Comparison of ENCODE assay signal across 20 mouse cellular contexts in genomic region chr15:79067631-79068030, GRCm38 (mm10). TPM values are rescaled to one million over a fixed set of nuclear protein-coding genes. Genes with fewer than 3 reads are reported as not detected.
A peak's percentile ranks its signal among the peaks of the same experiment; 100 is the strongest.
DNase-seq lines count a peak whose midpoint lies in the region; ATAC-seq and TF ChIP-seq lines count a peak whose summit lies in the region.
"Had no signal": no experiment of that assay in that cellular context is flagged by ENCODE, and none has a peak within 500 bp of the region (broad histone marks: within the 10 kb centered on the region; RNA-seq: fewer than 3 reads in every experiment).

No protein-coding gene starts in this region.

- no peak overlapping the region for H3K4me3 ChIP-seq in MEL (ENCODE audit: control insufficient read depth in 1 of 2, insufficient read depth in 1 of 2, low read depth in 2 of 2, low read length in 2 of 2)
- no peak overlapping the region for H3K4me3 ChIP-seq in limb, embryonic 10.5 days
- H3K4me3 ChIP-seq: forebrain, embryonic 13.5 days; hindbrain, embryonic 13.5 days; limb, embryonic 15.5 days; neural tube, embryonic 12.5 days had no signal

- no peaks in the 10 kb centered on the region for H3K9me3 ChIP-seq in MEL (replicated peaks; ENCODE audit: insufficient read depth, low read length)
- no peaks in the 10 kb centered on the region for H3K9me3 ChIP-seq in limb, embryonic 10.5 days (replicated peaks)
- H3K9me3 ChIP-seq: forebrain, embryonic 13.5 days; hindbrain, embryonic 13.5 days; limb, embryonic 15.5 days; neural tube, embryonic 12.5 days had no signal

- TF ChIP-seq CTCF in MEL (IDR thresholded peaks at IDR 0.05 in 2 of 3, conservative IDR thresholded peaks at IDR 0.05 in 1 of 3; ENCODE audit: control insufficient read depth in 1 of 3, insufficient read depth in 1 of 3, low read depth in 2 of 3, low read length in 3 of 3, poor library complexity in 1 of 3, severe bottlenecking in 1 of 3), result no peak

- no peaks in the 10 kb centered on the region for H3K27me3 ChIP-seq in MEL (ENCODE audit: control insufficient read depth in 1 of 2, insufficient read depth in 2 of 2, low read length in 2 of 2)
- no peaks in the 10 kb centered on the region for H3K27me3 ChIP-seq in limb, embryonic 10.5 days (ENCODE audit: low read depth, poor library complexity, severe bottlenecking)
- H3K27me3 ChIP-seq: limb, embryonic 15.5 days; neural tube, embryonic 12.5 days had no signal

- ATAC-seq in megakaryocyte-erythroid progenitor cell, adult 5-6 weeks (replicated peaks; ENCODE audit: low FRiP score, low TSS enrichment, poor library complexity, severe bottlenecking), result peak; percentile 52
- ATAC-seq: forebrain, embryonic 13.5 days had no signal

- no peak for TF ChIP-seq RAD21 in MEL (IDR thresholded peaks at IDR 0.05; ENCODE audit: low read depth, low read length)

- DNase-seq in CD4-positive helper T cell, adult 2 months (ENCODE audit: low read depth, low spot score), result peak; percentile 50
- peak; percentile 92 for DNase-seq in MEL (ENCODE audit: low read depth, low spot score)
- DNase-seq in limb, embryonic 10.5 days (ENCODE audit: low spot score), result no peak
- no peak for DNase-seq in layer of hippocampus, postnatal 14 days (ENCODE audit: low spot score in 2 of 2)
- DNase-seq in T-cell, adult 2 months (ENCODE audit: low spot score), result no peak
- DNase-seq in adrenal gland, adult 18-20 months (ENCODE audit: low spot score in 2 of 2), result no peak
- DNase-seq: adrenal gland, postnatal 14 days; cerebellum, postnatal 10 days; kidney, adult 8-10 months; lung, postnatal 36 days; midbrain, embryonic 14.5 days; thymus, adult 2 months had no signal

- H3K9ac ChIP-seq in MEL (ENCODE audit: control insufficient read depth, low read depth, low read length, poor library complexity, severe bottlenecking), result peak overlapping the region; percentile 9
- H3K9ac ChIP-seq: forebrain, embryonic 13.5 days; hindbrain, embryonic 13.5 days; limb, embryonic 15.5 days; neural tube, embryonic 12.5 days had no signal

- H3K27ac ChIP-seq in MEL (ENCODE audit: control insufficient read depth, low read depth, low read length), result peak overlapping the region; percentile 88
- H3K27ac ChIP-seq in limb, embryonic 10.5 days, result peak overlapping the region; percentile 70; the same call in 1 of the 2 replicates
- H3K27ac ChIP-seq: forebrain, embryonic 13.5 days; hindbrain, embryonic 13.5 days; limb, embryonic 15.5 days; neural tube, embryonic 12.5 days had no signal

- WGBS in limb, embryonic 10.5 days, result 75% methylated on average over 3 of the region's 3 CpGs

- H3K36me3 ChIP-seq in MEL (ENCODE audit: control insufficient read depth in 1 of 2, insufficient read depth in 2 of 2, low read length in 2 of 2), result peaks cover 0 to 34% of the 10 kb centered on the region in 2 experiments; a peak in 2 of 4 replicates
- H3K36me3 ChIP-seq in limb, embryonic 10.5 days, result no peaks in the 10 kb centered on the region
- H3K36me3 ChIP-seq: hindbrain, embryonic 13.5 days; limb, embryonic 15.5 days; neural tube, embryonic 12.5 days had no signal

- TF ChIP-seq EP300 in MEL (IDR thresholded peaks at IDR 0.05; ENCODE audit: low read depth in 1 of 2, low read length in 2 of 2), result peak; percentile 94 to 97

- H3K79me2 ChIP-seq in MEL (ENCODE audit: control insufficient read depth, insufficient read depth, low read length, poor library complexity), result peaks cover under 1% of the 10 kb centered on the region; the same call in 1 of the 2 replicates

- H3K4me1 ChIP-seq in MEL (ENCODE audit: control insufficient read depth in 1 of 2, insufficient read depth in 2 of 2, low read length in 2 of 2), result peaks cover 6 to 42% of the 10 kb centered on the region in 2 experiments
- H3K4me1 ChIP-seq in limb, embryonic 10.5 days, result peaks cover 37% of the 10 kb centered on the region

- TF ChIP-seq POLR2A in MEL (IDR thresholded peaks at IDR 0.05; ENCODE audit: control insufficient read depth in 1 of 2, insufficient read depth in 1 of 2, low read depth in 1 of 2, low read length in 2 of 2, poor library complexity in 1 of 2), result no peak; a peak in 1 of 4 replicates

TF ChIP-seq in MEL, 35 proteins besides CTCF, POLR2A, EP300 and RAD21 (continues in another document):
- no peak for TF ChIP-seq MAX (IDR thresholded peaks at IDR 0.05; ENCODE audit: low read length)
- TF ChIP-seq USF1 (IDR thresholded peaks at IDR 0.05; ENCODE audit: low read depth, low read length), result peak; percentile 24; the same call in 1 of the 2 replicates
- no peak for TF ChIP-seq USF2 (IDR thresholded peaks at IDR 0.05; ENCODE audit: borderline replicate concordance in 1 of 2, insufficient read depth in 1 of 2, low read depth in 1 of 2, low read length in 2 of 2)
- peak; percentile 94 for TF ChIP-seq SIN3A (IDR thresholded peaks at IDR 0.05; ENCODE audit: low read length)
- TF ChIP-seq ZMIZ1 (IDR thresholded peaks at IDR 0.05; ENCODE audit: low read depth, low read length), result no peak
- 0 out of 2 replicates have a peak, but pooled peaks have one; percentile 45 for TF ChIP-seq HCFC1 (IDR thresholded peaks at IDR 0.05; ENCODE audit: low read depth, low read length)
- no peak for TF ChIP-seq MYC (IDR thresholded peaks at IDR 0.05; ENCODE audit: low read depth, low read length)
- no peak for TF ChIP-seq GABPA (IDR thresholded peaks at IDR 0.05; ENCODE audit: low read depth, low read length)
- no peak; the same call in 1 of the 2 replicates for TF ChIP-seq MAFK (IDR thresholded peaks at IDR 0.05; ENCODE audit: borderline replicate concordance, low read depth, low read length)
- TF ChIP-seq TBP (IDR thresholded peaks at IDR 0.05; ENCODE audit: low read depth, low read length), result peak; percentile 43; the same call in 1 of the 2 replicates
- no peak for TF ChIP-seq ZKSCAN1 (IDR thresholded peaks at IDR 0.05; ENCODE audit: low read depth, low read length)
- TF ChIP-seq ELF1 (IDR thresholded peaks at IDR 0.05; ENCODE audit: low read depth, low read length), result no peak
- no peak for TF ChIP-seq POLR2AphosphoS5 (IDR thresholded peaks at IDR 0.05; ENCODE audit: borderline replicate concordance, low read depth, low read length)
- no peak for TF ChIP-seq KAT2A (conservative IDR thresholded peaks at IDR 0.05; ENCODE audit: low read depth, low read length)
- no peak for TF ChIP-seq MEF2A (IDR thresholded peaks at IDR 0.05; ENCODE audit: extremely low read depth, insufficient replicate concordance, low read depth, low read length, poor library complexity, severe bottlenecking)

RNA-seq across cellular contexts. Expression of gene Ankrd54, which starts 4.9 kb away (rescaled TPM):
- total RNA-seq in MEL (2012; rRNA removed), result 42.3 and 43.4 TPM in 2 replicates
- polyA plus RNA-seq in MEL (2012; ENCODE audit: insufficient read depth in 1 of 2, insufficient read length in 2 of 2, low read depth in 1 of 2, low replicate concordance in 2 of 2, missing spikeins in 1 of 2), result 10 to 100 TPM in 1 of 2 experiments, not detected in 1; 62.2 TPM
- polyA plus RNA-seq in limb, embryonic 10.5 days (2016; fragmentation: Nextera tagmentation; extraction: Ambion mirVana), result 73.8 and 77.9 TPM in 2 replicates
- 24.4 and 44.2 TPM in 2 replicates for total RNA-seq in megakaryocyte-erythroid progenitor cell, adult 5-6 weeks (2014; fragmentation: Nextera tagmentation)
- total RNA-seq in megakaryocyte-erythroid progenitor cell, adult 5-6 weeks (2017), result 15.0 and 15.2 TPM in 2 replicates
- 10 to 100 TPM; 18.9 to 19.0 TPM for total RNA-seq in layer of hippocampus, postnatal 14 days (2021)
- 10 to 100 TPM; 23.9 to 26.5 TPM for total RNA-seq in adrenal gland, adult 18-20 months (2021)

RNA-seq across cellular contexts. Expression of gene Eif3l, which starts 7.3 kb away (rescaled TPM):
- 394 and 395 TPM in 2 replicates for total RNA-seq in MEL (2012; rRNA removed)
- polyA plus RNA-seq in MEL (2012; ENCODE audit: insufficient read depth in 1 of 2, insufficient read length in 2 of 2, low read depth in 1 of 2, low replicate concordance in 2 of 2, missing spikeins in 1 of 2), result 100 to 1,000 TPM; 301 to 442 TPM
- polyA plus RNA-seq in limb, embryonic 10.5 days (2016; fragmentation: Nextera tagmentation; extraction: Ambion mirVana), result 278 and 295 TPM in 2 replicates
- 218 and 242 TPM in 2 replicates for total RNA-seq in megakaryocyte-erythroid progenitor cell, adult 5-6 weeks (2014; fragmentation: Nextera tagmentation)
- total RNA-seq in megakaryocyte-erythroid progenitor cell, adult 5-6 weeks (2017), result 216 and 264 TPM in 2 replicates
- 10 to 100 TPM; 82.2 to 83.1 TPM for total RNA-seq in layer of hippocampus, postnatal 14 days (2021)
- total RNA-seq in adrenal gland, adult 18-20 months (2021), result 100 to 1,000 TPM; 136 to 139 TPM

RNA-seq across cellular contexts. Expression of gene Galr3, which starts 25.9 kb away (rescaled TPM):
- total RNA-seq in MEL (2012; rRNA removed), result 2.5 and 2.6 TPM in 2 replicates
- polyA plus RNA-seq in MEL (2012; ENCODE audit: insufficient read depth in 1 of 2, insufficient read length in 2 of 2, low read depth in 1 of 2, low replicate concordance in 2 of 2, missing spikeins in 1 of 2), result 1 to 10 TPM in 1 of 2 experiments, not detected in 1; 4.5 TPM
- polyA plus RNA-seq in limb, embryonic 10.5 days (2016; fragmentation: Nextera tagmentation; extraction: Ambion mirVana), result 0.13 TPM in 1 of 2 replicates, not detected in the other
- total RNA-seq in megakaryocyte-erythroid progenitor cell, adult 5-6 weeks (2014; fragmentation: Nextera tagmentation), result 0.40 TPM in 1 of 2 replicates, not detected in the other
- 0.56 TPM in 1 of 2 replicates, not detected in the other for total RNA-seq in megakaryocyte-erythroid progenitor cell, adult 5-6 weeks (2017)
- under 1 TPM in 1 of 2 experiments, not detected in 1; 0.72 TPM for total RNA-seq in layer of hippocampus, postnatal 14 days (2021)
- total RNA-seq in adrenal gland, adult 18-20 months (2021), result under 1 TPM in 1 of 2 experiments, not detected in 1; 0.27 TPM
- total RNA-seq: gastrocnemius, adult 18-20 months had no signal
- polyA plus RNA-seq: embryonic facial prominence, embryonic 11.5 days; forebrain, embryonic 13.5 days; heart, embryonic 14.5 days; hindbrain, embryonic 13.5 days; midbrain, embryonic 14.5 days; neural tube, embryonic 12.5 days had no signal

RNA-seq across cellular contexts. Expression of gene H1f0, which starts 39.4 kb away (rescaled TPM):
- 28.2 and 33.5 TPM in 2 replicates for total RNA-seq in MEL (2012; rRNA removed)
- polyA plus RNA-seq in MEL (2012; ENCODE audit: insufficient read depth in 1 of 2, insufficient read length in 2 of 2, low read depth in 1 of 2, low replicate concordance in 2 of 2, missing spikeins in 1 of 2), result 100 to 1,000 TPM in 1 of 2 experiments, 10 to 100 TPM in 1; 46.8 to 213 TPM
- 330 and 448 TPM in 2 replicates for polyA plus RNA-seq in limb, embryonic 10.5 days (2016; fragmentation: Nextera tagmentation; extraction: Ambion mirVana)
- 19.0 and 23.7 TPM in 2 replicates for total RNA-seq in megakaryocyte-erythroid progenitor cell, adult 5-6 weeks (2014; fragmentation: Nextera tagmentation)
- 27.0 and 47.0 TPM in 2 replicates for total RNA-seq in megakaryocyte-erythroid progenitor cell, adult 5-6 weeks (2017)
- total RNA-seq in layer of hippocampus, postnatal 14 days (2021), result 10 to 100 TPM; 88.8 to 94.3 TPM
- total RNA-seq in adrenal gland, adult 18-20 months (2021), result 100 to 1,000 TPM in 1 of 2 experiments, 10 to 100 TPM in 1; 86.2 to 101 TPM

RNA-seq across cellular contexts. Expression of gene Micall1, which starts 41.1 kb away (rescaled TPM):
- 4.1 and 4.8 TPM in 2 replicates for total RNA-seq in MEL (2012; rRNA removed)
- 10 to 100 TPM in 1 of 2 experiments, not detected in 1; 13.5 TPM for polyA plus RNA-seq in MEL (2012; ENCODE audit: insufficient read depth in 1 of 2, insufficient read length in 2 of 2, low read depth in 1 of 2, low replicate concordance in 2 of 2, missing spikeins in 1 of 2)
- 6.8 and 9.7 TPM in 2 replicates for polyA plus RNA-seq in limb, embryonic 10.5 days (2016; fragmentation: Nextera tagmentation; extraction: Ambion mirVana)
- 1.5 and 6.4 TPM in 2 replicates for total RNA-seq in megakaryocyte-erythroid progenitor cell, adult 5-6 weeks (2014; fragmentation: Nextera tagmentation)
- total RNA-seq in megakaryocyte-erythroid progenitor cell, adult 5-6 weeks (2017), result 0.57 and 2.5 TPM in 2 replicates
- total RNA-seq in layer of hippocampus, postnatal 14 days (2021), result 10 to 100 TPM; 36.5 to 39.3 TPM
- total RNA-seq in adrenal gland, adult 18-20 months (2021), result 10 to 100 TPM; 39.0 to 45.5 TPM

Comparison
In these comparisons a context has a peak if more than half of its experiments do, and no peak if none do; other contexts are left out.
1. DNase-seq: peak in CD4-positive helper T cell, adult 2 months (single experiment) and MEL (single experiment); none in limb, embryonic 10.5 days (single experiment), layer of hippocampus, postnatal 14 days (0 of 2), T-cell, adult 2 months (single experiment) and adrenal gland, adult 18-20 months (0 of 2).